Comparison of ENCODE assay signal across 10 mouse cellular contexts in genomic region chr9:96739808-96740711, GRCm38 (mm10). TPM values are rescaled to one million over a fixed set of nuclear protein-coding genes. Genes with fewer than 3 reads are reported as not detected.
DNase-seq lines count a peak whose midpoint lies in the region; ATAC-seq and TF ChIP-seq lines count a peak whose summit lies in the region.
"Had no signal": no experiment of that assay in that cellular context is flagged by ENCODE, and none has a peak within 500 bp of the region (broad histone marks: within the 10 kb centered on the region; RNA-seq: fewer than 3 reads in every experiment).

No protein-coding gene starts in this region.

- peaks cover 4% of the 10 kb centered on the region for H3K4me1 ChIP-seq in lung, adult 2 months (ENCODE audit: control insufficient read depth, insufficient read depth, low read length)
- H3K4me1 ChIP-seq in heart, adult 2 months (ENCODE audit: control insufficient read depth, insufficient read depth, low read length), result peaks cover 8% of the 10 kb centered on the region
- H3K4me1 ChIP-seq in limb, embryonic 10.5 days, result peaks cover 13% of the 10 kb centered on the region
- H3K4me1 ChIP-seq in small intestine, adult 2 months (ENCODE audit: control insufficient read depth, insufficient read depth, insufficient read length, low read length), result no peaks in the 10 kb centered on the region; the same call in 1 of the 2 replicates
- H3K4me1 ChIP-seq in hindbrain, embryonic 11.5 days (replicated peaks; ENCODE audit: control insufficient read depth, insufficient read depth, low read length), result 0 out of 2 replicates have a peak, but pooled peaks cover 2% of the 10 kb centered on the region

- no peak for TF ChIP-seq EP300 in heart, adult 2 months (IDR thresholded peaks at IDR 0.05; ENCODE audit: insufficient read depth, low read depth, low read length)

- H3K9ac ChIP-seq in heart, adult 2 months (ENCODE audit: low read depth, low read length), result peak overlapping the region; percentile 43
- H3K9ac ChIP-seq in hindbrain, embryonic 11.5 days (ENCODE audit: low read depth, low read length), result no peak overlapping the region
- H3K9ac ChIP-seq: embryonic facial prominence, embryonic 12.5 days; hindbrain, embryonic 15.5 days had no signal

- H3K27me3 ChIP-seq in heart, adult 2 months (ENCODE audit: control insufficient read depth, insufficient read depth, low read length), result no peaks in the 10 kb centered on the region
- H3K27me3 ChIP-seq in limb, embryonic 10.5 days (ENCODE audit: low read depth, poor library complexity, severe bottlenecking), result no peaks in the 10 kb centered on the region
- no peaks in the 10 kb centered on the region for H3K27me3 ChIP-seq in small intestine, adult 2 months (ENCODE audit: control insufficient read depth, insufficient read depth, low read length)
- H3K27me3 ChIP-seq in hindbrain, embryonic 11.5 days (ENCODE audit: control insufficient read depth, insufficient read depth, low read length), result no peaks in the 10 kb centered on the region
- H3K27me3 ChIP-seq: embryonic facial prominence, embryonic 12.5 days; hindbrain, embryonic 15.5 days had no signal

- H3K4me3 ChIP-seq in lung, adult 2 months (replicated peaks; ENCODE audit: extremely low read depth, low read depth, low read length), result peak overlapping the region; percentile 20
- H3K4me3 ChIP-seq in heart, adult 2 months, result peak overlapping the region; percentile 28
- H3K4me3 ChIP-seq in limb, embryonic 10.5 days, result no peak overlapping the region
- H3K4me3 ChIP-seq in small intestine, adult 2 months (ENCODE audit: low read depth, low read length), result peak overlapping the region; percentile 14; the same call in 1 of the 2 replicates
- no peak overlapping the region for H3K4me3 ChIP-seq in hindbrain, embryonic 11.5 days (ENCODE audit: low read depth, low read length)
- H3K4me3 ChIP-seq: embryonic facial prominence, embryonic 12.5 days; hindbrain, embryonic 15.5 days had no signal

- H3K9me3 ChIP-seq in limb, embryonic 10.5 days (replicated peaks), result no peaks in the 10 kb centered on the region
- H3K9me3 ChIP-seq in hindbrain, embryonic 11.5 days (ENCODE audit: control insufficient read depth, low read length), result no peaks in the 10 kb centered on the region
- H3K9me3 ChIP-seq: embryonic facial prominence, embryonic 12.5 days; hindbrain, embryonic 15.5 days had no signal

- H3K27ac ChIP-seq in heart, adult 2 months, result peak overlapping the region; percentile 96
- H3K27ac ChIP-seq in limb, embryonic 10.5 days, result no peak overlapping the region
- H3K27ac ChIP-seq in small intestine, adult 2 months (ENCODE audit: insufficient read depth, low read depth, low read length), result peak overlapping the region; percentile 93
- H3K27ac ChIP-seq in hindbrain, embryonic 11.5 days (ENCODE audit: low read depth, low read length), result no peak overlapping the region
- H3K27ac ChIP-seq: embryonic facial prominence, embryonic 12.5 days; hindbrain, embryonic 15.5 days had no signal

- no peak overlapping the region for H3K4me2 ChIP-seq in hindbrain, embryonic 11.5 days (replicated peaks; ENCODE audit: low read depth, low read length)
- H3K4me2 ChIP-seq: embryonic facial prominence, embryonic 12.5 days; hindbrain, embryonic 15.5 days had no signal

- no peaks in the 10 kb centered on the region for H3K79me2 ChIP-seq in heart, adult 2 months (replicated peaks; ENCODE audit: control insufficient read depth, insufficient read depth, low read length)

- no peak for TF ChIP-seq POLR2A in lung, adult 2 months (IDR thresholded peaks at IDR 0.05; ENCODE audit: borderline replicate concordance, extremely low read depth, low read depth, low read length)
- peak; percentile 34; the same call in 1 of the 2 replicates for TF ChIP-seq POLR2A in heart, adult 2 months (IDR thresholded peaks at IDR 0.05; ENCODE audit: insufficient read depth, low read depth, low read length)
- TF ChIP-seq POLR2A in small intestine, adult 2 months (IDR thresholded peaks at IDR 0.05; ENCODE audit: low read depth, low read length), result no peak

- WGBS in lung, adult 2 months, result 55% methylated on average over 22 of the region's 22 CpGs
- 29% methylated on average over 22 of the region's 22 CpGs for WGBS in heart, adult 2 months
- WGBS in limb, embryonic 10.5 days, result 93% methylated on average over 22 of the region's 22 CpGs
- WGBS in small intestine, adult 2 months, result 74% methylated on average over 22 of the region's 22 CpGs
- 92% methylated on average over 22 of the region's 22 CpGs for WGBS in hindbrain, embryonic 11.5 days

- intact Hi-C loops in heart, adult 2 months (cut with DNase I), result no loop called here

- peaks cover 3% of the 10 kb centered on the region; the same call in 1 of the 2 replicates for H3K36me3 ChIP-seq in heart, adult 2 months (ENCODE audit: control insufficient read depth, insufficient read depth, low read length)
- no peaks in the 10 kb centered on the region for H3K36me3 ChIP-seq in limb, embryonic 10.5 days
- H3K36me3 ChIP-seq in small intestine, adult 2 months (ENCODE audit: control insufficient read depth, insufficient read depth, low read length), result no peaks in the 10 kb centered on the region
- no peaks in the 10 kb centered on the region for H3K36me3 ChIP-seq in hindbrain, embryonic 11.5 days (ENCODE audit: control insufficient read depth, insufficient read depth, low read length)
- H3K36me3 ChIP-seq: embryonic facial prominence, embryonic 12.5 days; hindbrain, embryonic 15.5 days had no signal

- no peak for TF ChIP-seq CTCF in lung, adult 2 months (IDR thresholded peaks at IDR 0.05; ENCODE audit: insufficient read depth, low read length)
- no peak for TF ChIP-seq CTCF in heart, adult 2 months (IDR thresholded peaks at IDR 0.05)
- no peak for TF ChIP-seq CTCF in small intestine, adult 2 months (IDR thresholded peaks at IDR 0.05; ENCODE audit: extremely low read depth, insufficient read length, insufficient replicate concordance, low read depth, low read length)

- no peak for ATAC-seq in hindbrain, embryonic 11.5 days (ENCODE audit: low FRiP score)

- DNase-seq in lung, adult 2 months, result no peak
- DNase-seq in lung, postnatal 25 days (ENCODE audit: low spot score), result no peak
- peak; percentile 42 to 57 for DNase-seq in heart, adult 2 months
- peak; percentile 26 for DNase-seq in limb, embryonic 10.5 days (ENCODE audit: low spot score)
- no peak for DNase-seq in adrenal gland, adult 2 months
- DNase-seq in spleen, adult 18-20 months, result no peak
- no peak for DNase-seq in hindbrain, embryonic 11.5 days (ENCODE audit: low spot score)

RNA-seq across cellular contexts. Expression of gene Zbtb38, which starts 12.6 kb away (rescaled TPM):
- 15.0 and 16.1 TPM in 2 replicates for polyA plus RNA-seq in lung, adult 2 months (2012; rRNA removed)
- 10 to 100 TPM; 42.3 to 43.5 TPM for total RNA-seq in heart, adult 2 months (2021)
- 9.0 and 16.0 TPM in 2 replicates for polyA plus RNA-seq in heart, adult 2 months (2012; rRNA removed)
- 6.4 and 8.1 TPM in 2 replicates for polyA plus RNA-seq in limb, embryonic 10.5 days (2016; fragmentation: Nextera tagmentation; extraction: Ambion mirVana)
- polyA plus RNA-seq in small intestine, adult 2 months (2012; rRNA removed), result 3.8 and 7.7 TPM in 2 replicates
- 10 to 100 TPM; 63.1 to 73.9 TPM for total RNA-seq in adrenal gland, adult 2 months (2021)
- polyA plus RNA-seq in adrenal gland, adult 2 months (2012; rRNA removed), result 13.6 and 17.4 TPM in 2 replicates
- polyA plus RNA-seq in hindbrain, embryonic 11.5 days (2014; fragmentation: Nextera tagmentation; extraction: Ambion mirVana), result 11.1 and 14.3 TPM in 2 replicates

Comparison
In these comparisons a context has a peak if more than half of its experiments do, and no peak if none do; other contexts are left out.
1. DNase-seq: peak in heart, adult 2 months (2 of 2) and limb, embryonic 10.5 days (single experiment); none in lung, adult 2 months (single experiment), lung, postnatal 25 days (single experiment), adrenal gland, adult 2 months (single experiment), spleen, adult 18-20 months (0 of 2) and hindbrain, embryonic 11.5 days (single experiment).
2. H3K4me3 ChIP-seq: peak in lung, adult 2 months (single experiment), heart, adult 2 months (single experiment) and small intestine, adult 2 months (single experiment); none in limb, embryonic 10.5 days (single experiment) and hindbrain, embryonic 11.5 days (single experiment).
3. H3K27ac ChIP-seq: peak in heart, adult 2 months (single experiment) and small intestine, adult 2 months (single experiment); none in limb, embryonic 10.5 days (single experiment) and hindbrain, embryonic 11.5 days (single experiment).